Mouse (Mus musculus): ENCODE data around the gene Slc35b4. TPM values are rescaled to one million over a fixed set of nuclear protein-coding genes. Genes with fewer than 3 reads are reported as not detected.

Gene Slc35b4
- polyA plus RNA-seq, 1 experiment from 2014 or later = 46.5 TPM

DNA sequence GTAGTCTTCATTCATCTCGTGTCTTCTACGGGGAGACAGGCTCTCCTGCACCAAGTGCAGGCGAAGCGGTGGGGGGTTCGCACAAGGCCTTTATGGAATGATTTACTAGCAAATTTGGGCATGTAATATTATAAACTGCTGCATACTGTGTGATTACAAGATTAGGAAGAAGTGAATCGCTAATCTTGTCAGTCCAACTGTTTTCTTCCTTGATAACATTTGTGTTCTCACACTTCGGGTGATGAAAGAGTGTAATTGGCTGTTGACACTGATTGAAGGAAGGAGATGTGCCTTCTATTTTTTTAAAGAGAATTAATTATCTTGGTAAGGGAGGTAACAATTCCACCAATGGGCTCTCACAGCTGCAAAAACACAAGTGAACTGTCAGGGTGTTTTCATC lies 28.3 kb downstream of the Slc35b4 start:
- 75% methylated on average over 7 of the region's 7 CpGs for WGBS
- no peak for ATAC-seq (ENCODE audit: low FRiP score)
- Histone ChIP-seq H3K9ac (no peak overlapping the region), H3K27ac (no peak overlapping the region), H3K36me3 (replicated peaks; ENCODE audit: control insufficient read depth, insufficient read depth) (no peaks in the 10 kb centered on the region), H3K9me3 (ENCODE audit: control insufficient read depth, low read length) (no peaks in the 10 kb centered on the region), H3K4me1 (replicated peaks; ENCODE audit: control insufficient read depth, insufficient read depth, low read length) (peaks cover 11% of the 10 kb centered on the region; the same call in 1 of the 2 replicates), H3K4me3 (replicated peaks; ENCODE audit: low read length) (no peak overlapping the region), H3K4me2 (replicated peaks) (no peak overlapping the region), H3K27me3 (ENCODE audit: control insufficient read depth, insufficient read depth, low read length) (no peaks in the 10 kb centered on the region)
- no peak for DNase-seq (ENCODE audit: low spot score)

DNA sequence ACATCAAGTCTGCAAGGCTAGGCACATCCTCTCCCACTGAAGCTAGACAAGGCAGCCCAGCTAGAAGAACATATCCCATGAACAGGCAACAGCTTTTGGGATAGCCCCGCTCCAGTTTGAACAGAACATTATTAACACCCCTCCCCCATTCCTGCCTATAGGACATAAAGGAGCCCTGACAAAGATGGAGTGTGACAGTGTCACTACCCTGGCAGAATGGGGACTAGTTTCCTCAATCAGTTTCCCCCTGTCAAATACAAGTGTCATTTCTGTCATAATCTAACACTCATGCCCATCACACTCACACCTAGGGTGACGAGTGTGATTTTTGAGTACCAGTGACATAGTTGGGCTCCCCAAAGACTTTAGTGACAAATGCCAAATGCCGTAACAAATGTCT lies 28.9 kb downstream of the Slc35b4 start:
- DNase-seq (ENCODE audit: low spot score) (no peak), ATAC-seq (ENCODE audit: low FRiP score) (no peak)
- H3K36me3 ChIP-seq (replicated peaks; ENCODE audit: control insufficient read depth, insufficient read depth) = no peaks in the 10 kb centered on the region
- WGBS = 81% methylated on average over 3 of the region's 3 CpGs
- no peak overlapping the region for H3K4me3 ChIP-seq (replicated peaks; ENCODE audit: low read length)
- no peak overlapping the region for H3K27ac ChIP-seq
- H3K27me3 ChIP-seq (ENCODE audit: control insufficient read depth, insufficient read depth, low read length) = no peaks in the 10 kb centered on the region
- no peaks in the 10 kb centered on the region for H3K9me3 ChIP-seq (ENCODE audit: control insufficient read depth, low read length)
- no peak overlapping the region for H3K9ac ChIP-seq
- H3K4me1 ChIP-seq (replicated peaks; ENCODE audit: control insufficient read depth, insufficient read depth, low read length) = peaks cover 5% of the 10 kb centered on the region; the same call in 1 of the 2 replicates
- no peak overlapping the region for H3K4me2 ChIP-seq (replicated peaks)

DNA sequence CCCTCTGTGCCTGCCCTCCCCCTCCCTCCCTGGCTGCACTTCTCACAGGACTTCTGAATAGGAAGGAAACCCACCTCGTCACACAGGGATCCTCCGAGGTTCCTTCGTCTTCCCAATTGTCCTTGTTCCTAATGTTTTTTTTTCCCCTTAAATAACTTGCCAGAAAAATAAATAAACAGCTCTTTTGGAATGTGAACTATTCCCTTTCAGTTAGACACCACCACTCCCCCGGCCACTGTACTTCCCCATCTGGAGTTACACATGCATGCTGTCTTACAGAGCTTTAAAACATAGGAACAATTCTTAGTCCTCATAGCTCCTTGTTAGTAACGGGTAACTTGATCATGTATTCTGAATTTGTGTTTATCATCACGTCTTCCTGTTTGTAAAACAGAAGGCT lies 30.9 kb downstream of the Slc35b4 start:
- no peak for ATAC-seq (ENCODE audit: low FRiP score)
- H3K4me3 ChIP-seq (replicated peaks; ENCODE audit: low read length) = no peak overlapping the region
- H3K4me1 ChIP-seq (replicated peaks; ENCODE audit: control insufficient read depth, insufficient read depth, low read length) = no peaks in the 10 kb centered on the region
- 78% methylated on average over 6 of the region's 6 CpGs for WGBS
- H3K36me3 ChIP-seq (replicated peaks; ENCODE audit: control insufficient read depth, insufficient read depth) = no peaks in the 10 kb centered on the region
- DNase-seq (ENCODE audit: low spot score) = no peak
- no peaks in the 10 kb centered on the region for H3K9me3 ChIP-seq (ENCODE audit: control insufficient read depth, low read length)
- H3K4me2 ChIP-seq (replicated peaks) = no peak overlapping the region
- H3K9ac ChIP-seq = no peak overlapping the region
- no peak overlapping the region for H3K27ac ChIP-seq
- H3K27me3 ChIP-seq (ENCODE audit: control insufficient read depth, insufficient read depth, low read length) = no peaks in the 10 kb centered on the region

DNA sequence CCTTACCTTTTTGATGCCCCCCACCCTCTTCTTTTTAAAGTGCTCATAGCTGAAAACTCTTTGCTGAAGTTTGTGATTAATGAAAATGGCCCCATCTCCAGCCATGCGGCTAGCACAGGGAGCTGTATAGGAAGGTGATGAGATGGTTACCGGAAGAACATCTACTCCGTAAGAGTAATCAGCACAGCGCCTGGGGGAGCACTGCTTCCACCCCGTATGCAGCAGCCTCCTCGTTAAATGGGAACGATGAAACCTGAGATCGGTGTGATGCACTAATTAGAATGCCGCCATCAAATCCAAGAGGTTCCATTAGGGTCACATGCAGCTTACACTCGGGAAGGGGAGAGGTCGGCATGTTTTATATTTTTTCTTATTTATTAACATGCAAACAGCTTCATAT lies 34.0 kb downstream of the Slc35b4 start:
- no peak for ATAC-seq (ENCODE audit: low FRiP score)
- WGBS = 63% methylated on average over 11 of the region's 11 CpGs
- no peaks in the 10 kb centered on the region for H3K4me1 ChIP-seq (replicated peaks; ENCODE audit: control insufficient read depth, insufficient read depth, low read length)
- H3K4me2 ChIP-seq (replicated peaks) = no peak overlapping the region
- H3K27me3 ChIP-seq (ENCODE audit: control insufficient read depth, insufficient read depth, low read length) = no peaks in the 10 kb centered on the region
- H3K4me3 ChIP-seq (replicated peaks; ENCODE audit: low read length) = no peak overlapping the region
- H3K27ac ChIP-seq = no peak overlapping the region
- no peak for DNase-seq (ENCODE audit: low spot score)
- H3K9ac ChIP-seq = no peak overlapping the region
- no peaks in the 10 kb centered on the region for H3K36me3 ChIP-seq (replicated peaks; ENCODE audit: control insufficient read depth, insufficient read depth)
- no peaks in the 10 kb centered on the region for H3K9me3 ChIP-seq (ENCODE audit: control insufficient read depth, low read length)

DNA sequence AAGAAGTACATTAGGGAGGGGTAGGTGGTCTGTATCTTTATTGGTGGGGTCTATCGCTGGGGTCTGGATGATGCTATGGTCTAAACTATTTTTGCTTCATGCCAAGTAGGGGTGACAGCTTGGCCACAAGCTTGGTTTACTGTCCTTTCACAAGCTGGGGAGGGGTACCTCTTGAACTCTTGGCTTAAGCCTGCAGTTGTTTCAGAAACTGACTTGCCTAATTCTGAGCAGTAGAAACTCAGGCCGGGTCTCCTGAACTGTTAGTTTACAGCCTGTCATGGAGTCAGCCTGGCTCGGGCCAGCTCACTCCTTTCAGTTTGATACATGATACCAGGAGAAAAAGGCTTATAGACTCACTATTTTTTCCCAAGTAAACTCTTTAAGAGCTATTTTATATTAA lies 38.5 kb downstream of the Slc35b4 start:
- no peak for ATAC-seq (ENCODE audit: low FRiP score)
- DNase-seq (ENCODE audit: low spot score) = no peak
- H3K9ac ChIP-seq = no peak overlapping the region
- no peak overlapping the region for H3K4me2 ChIP-seq (replicated peaks)
- H3K9me3 ChIP-seq (ENCODE audit: control insufficient read depth, low read length) = no peaks in the 10 kb centered on the region
- H3K4me3 ChIP-seq (replicated peaks; ENCODE audit: low read length) = no peak overlapping the region
- no peaks in the 10 kb centered on the region for H3K36me3 ChIP-seq (replicated peaks; ENCODE audit: control insufficient read depth, insufficient read depth)
- H3K4me1 ChIP-seq (replicated peaks; ENCODE audit: control insufficient read depth, insufficient read depth, low read length) = no peaks in the 10 kb centered on the region
- no peaks in the 10 kb centered on the region for H3K27me3 ChIP-seq (ENCODE audit: control insufficient read depth, insufficient read depth, low read length)
- no peak overlapping the region for H3K27ac ChIP-seq
- 87% methylated on average over 3 of the region's 3 CpGs for WGBS

DNA sequence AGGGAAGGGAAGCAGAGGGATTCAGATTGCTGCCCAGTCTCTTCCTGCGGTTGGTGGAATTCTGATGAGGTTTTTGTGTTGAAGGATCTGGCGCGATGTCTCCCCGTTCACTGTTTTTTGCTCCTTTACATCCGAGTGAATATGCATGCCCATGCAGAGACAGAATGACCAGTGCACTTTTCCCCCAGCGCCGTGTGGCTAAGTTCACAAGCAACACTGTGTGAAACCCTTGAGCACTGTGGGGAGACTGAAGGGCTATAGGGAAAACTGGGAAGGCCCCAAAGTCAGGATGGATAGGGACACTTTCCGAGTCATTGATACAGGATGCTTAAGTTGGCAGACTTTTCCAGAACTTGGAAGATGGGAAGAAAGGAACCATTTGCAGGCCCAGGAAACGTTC lies 44.5 kb downstream of the Slc35b4 start:
- Histone ChIP-seq H3K4me3 (replicated peaks; ENCODE audit: low read length) (no peak overlapping the region), H3K4me2 (replicated peaks) (no peak overlapping the region), H3K4me1 (replicated peaks; ENCODE audit: control insufficient read depth, insufficient read depth, low read length) (no peaks in the 10 kb centered on the region), H3K9me3 (ENCODE audit: control insufficient read depth, low read length) (no peaks in the 10 kb centered on the region), H3K9ac (no peak overlapping the region), H3K27me3 (ENCODE audit: control insufficient read depth, insufficient read depth, low read length) (no peaks in the 10 kb centered on the region), H3K27ac (no peak overlapping the region), H3K36me3 (replicated peaks; ENCODE audit: control insufficient read depth, insufficient read depth) (no peaks in the 10 kb centered on the region)
- WGBS = 83% methylated on average over 9 of the region's 9 CpGs
- no peak for DNase-seq (ENCODE audit: low spot score)
- ATAC-seq (ENCODE audit: low FRiP score) = no peak

DNA sequence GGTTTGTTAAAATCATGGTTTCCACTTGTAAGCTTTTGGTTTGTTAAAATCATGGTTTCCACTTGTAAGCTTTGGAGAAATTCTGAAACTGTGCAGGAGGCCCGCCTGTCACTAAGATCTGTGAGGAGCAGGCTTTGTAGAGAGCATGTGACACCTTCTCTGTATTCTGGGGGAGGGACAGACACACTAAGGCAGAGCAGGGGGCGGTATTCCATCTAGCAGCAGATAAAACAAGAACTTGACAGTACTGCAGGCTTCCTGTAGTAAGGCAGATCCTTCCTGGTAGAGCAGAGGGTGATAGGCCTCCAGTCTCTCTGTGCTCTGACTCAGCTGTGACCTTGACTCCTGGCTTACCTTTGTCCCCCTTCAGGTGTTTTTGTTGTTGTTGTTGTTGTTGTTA lies 47.6 kb downstream of the Slc35b4 start:
- no peak for ATAC-seq (ENCODE audit: low FRiP score)
- H3K27ac ChIP-seq = no peak overlapping the region
- H3K36me3 ChIP-seq (replicated peaks; ENCODE audit: control insufficient read depth, insufficient read depth) = no peaks in the 10 kb centered on the region
- H3K9ac ChIP-seq = no peak overlapping the region
- no peaks in the 10 kb centered on the region for H3K27me3 ChIP-seq (ENCODE audit: control insufficient read depth, insufficient read depth, low read length)
- no peaks in the 10 kb centered on the region for H3K9me3 ChIP-seq (ENCODE audit: control insufficient read depth, low read length)
- H3K4me1 ChIP-seq (replicated peaks; ENCODE audit: control insufficient read depth, insufficient read depth, low read length) = no peaks in the 10 kb centered on the region
- no peak overlapping the region for H3K4me3 ChIP-seq (replicated peaks; ENCODE audit: low read length)
- no peak for DNase-seq (ENCODE audit: low spot score)
- no peak overlapping the region for H3K4me2 ChIP-seq (replicated peaks)
- 81% methylated on average over 2 of the region's 2 CpGs for WGBS

DNA sequence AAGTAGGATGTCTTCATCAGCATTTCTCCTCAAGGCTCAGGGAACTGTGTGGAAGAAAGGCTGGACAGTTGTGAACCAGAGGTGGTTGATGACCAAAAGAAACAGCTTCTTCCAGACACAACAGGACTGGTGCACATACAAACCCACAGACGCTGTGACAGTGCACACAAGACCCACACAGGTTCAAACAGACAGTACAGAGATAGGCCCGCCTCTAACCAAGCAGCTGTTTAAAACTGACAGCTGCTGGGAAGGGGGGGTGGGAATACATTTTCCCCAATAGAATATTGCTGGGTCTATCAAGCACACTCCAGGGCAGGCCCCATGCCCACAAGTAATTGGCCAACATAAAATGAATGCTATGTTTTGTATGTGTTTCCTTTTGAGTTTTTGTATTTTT lies 52.5 kb downstream of the Slc35b4 start:
- Histone ChIP-seq H3K4me3 (replicated peaks; ENCODE audit: low read length) (no peak overlapping the region), H3K27ac (no peak overlapping the region), H3K9ac (no peak overlapping the region), H3K27me3 (ENCODE audit: control insufficient read depth, insufficient read depth, low read length) (no peaks in the 10 kb centered on the region), H3K9me3 (ENCODE audit: control insufficient read depth, low read length) (no peaks in the 10 kb centered on the region), H3K36me3 (replicated peaks; ENCODE audit: control insufficient read depth, insufficient read depth) (no peaks in the 10 kb centered on the region), H3K4me2 (replicated peaks) (no peak overlapping the region), H3K4me1 (replicated peaks; ENCODE audit: control insufficient read depth, insufficient read depth, low read length) (no peaks in the 10 kb centered on the region)
- ATAC-seq (ENCODE audit: low FRiP score) (no peak), DNase-seq (ENCODE audit: low spot score) (no peak)
- whole genome bisulfite sequencing = 83% methylated on average over 2 of the region's 2 CpGs

DNA sequence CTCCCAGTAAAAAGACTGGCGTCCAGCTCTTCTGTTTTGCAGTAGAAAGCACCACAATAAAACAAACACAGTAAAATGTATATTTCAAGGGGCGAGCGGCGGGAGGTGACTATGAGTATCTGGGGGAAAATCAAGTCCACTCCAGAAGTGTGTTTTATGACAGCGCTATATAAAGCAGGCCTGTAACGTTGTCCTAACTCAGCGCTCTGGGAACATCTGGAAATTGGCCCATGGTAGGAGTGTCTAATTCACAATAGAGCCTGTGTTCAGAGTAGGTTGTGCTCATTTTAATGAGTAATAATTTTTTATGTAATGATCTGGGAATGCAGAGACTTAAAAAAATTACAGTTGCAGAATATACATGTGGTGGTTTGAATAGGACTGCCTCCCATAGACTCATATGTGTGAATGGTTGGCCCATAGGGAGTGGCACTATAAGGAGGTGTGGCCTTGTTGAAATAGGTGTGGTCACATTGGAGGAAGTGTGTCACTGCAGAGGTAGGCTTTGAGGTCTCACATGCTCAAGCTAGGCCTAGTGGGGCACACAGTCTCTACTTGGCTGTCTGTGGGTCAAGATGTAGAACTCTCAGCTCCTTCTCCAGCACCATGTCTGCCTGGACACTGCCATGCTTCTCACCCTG lies 60.0 kb downstream of the Slc35b4 start:
- Histone ChIP-seq H3K4me2 (replicated peaks) (no peak overlapping the region), H3K9me3 (ENCODE audit: control insufficient read depth, low read length) (no peaks in the 10 kb centered on the region), H3K36me3 (replicated peaks; ENCODE audit: control insufficient read depth, insufficient read depth) (no peaks in the 10 kb centered on the region), H3K27me3 (ENCODE audit: control insufficient read depth, insufficient read depth, low read length) (no peaks in the 10 kb centered on the region), H3K27ac (no peak overlapping the region), H3K9ac (no peak overlapping the region), H3K4me1 (replicated peaks; ENCODE audit: control insufficient read depth, insufficient read depth, low read length) (no peaks in the 10 kb centered on the region), H3K4me3 (replicated peaks; ENCODE audit: low read length) (no peak overlapping the region)
- WGBS = 93% methylated on average over 7 of the region's 7 CpGs
- no peak for DNase-seq (ENCODE audit: low spot score)
- no peak for ATAC-seq (ENCODE audit: low FRiP score)

DNA sequence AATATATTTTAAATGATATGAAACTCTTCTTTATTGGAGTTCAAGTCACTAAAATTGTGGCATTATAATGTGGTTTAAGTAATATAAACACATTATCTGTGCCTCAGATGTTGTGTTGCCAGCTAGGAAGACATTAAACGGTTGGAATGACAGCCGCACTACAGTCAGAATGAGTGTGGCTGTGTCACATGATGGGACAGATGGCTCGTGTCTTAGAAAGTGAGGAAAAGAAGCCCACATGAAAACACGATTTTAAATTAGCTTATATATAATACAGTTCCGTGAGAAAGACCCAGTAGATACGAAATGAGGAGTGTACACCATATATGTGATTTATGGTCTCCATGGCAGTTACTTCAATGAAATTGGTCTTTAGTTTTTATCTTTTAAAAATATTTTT lies 65.5 kb downstream of the Slc35b4 start:
- Histone ChIP-seq H3K36me3 (replicated peaks; ENCODE audit: control insufficient read depth, insufficient read depth) (no peaks in the 10 kb centered on the region), H3K4me2 (replicated peaks) (no peak overlapping the region), H3K27me3 (ENCODE audit: control insufficient read depth, insufficient read depth, low read length) (no peaks in the 10 kb centered on the region), H3K9me3 (ENCODE audit: control insufficient read depth, low read length) (no peaks in the 10 kb centered on the region), H3K9ac (no peak overlapping the region), H3K4me1 (replicated peaks; ENCODE audit: control insufficient read depth, insufficient read depth, low read length) (peaks cover 4% of the 10 kb centered on the region), H3K27ac (no peak overlapping the region), H3K4me3 (replicated peaks; ENCODE audit: low read length) (no peak overlapping the region)
- ATAC-seq (ENCODE audit: low FRiP score) (no peak), DNase-seq (ENCODE audit: low spot score) (no peak)
- WGBS = 68% methylated on average over 6 of the region's 6 CpGs

All from hindbrain, embryonic 14.5 days (tissue).